Mouse (Mus musculus): Measurements from ENCODE around the gene Gm12248. TPM values are rescaled to one million over a fixed set of nuclear protein-coding genes. Genes with fewer than 3 reads are reported as not detected.

Gene Gm12248
- total and polyA plus RNA-seq, 2 experiments: 1.7 TPM; not detected in 1

DNA sequence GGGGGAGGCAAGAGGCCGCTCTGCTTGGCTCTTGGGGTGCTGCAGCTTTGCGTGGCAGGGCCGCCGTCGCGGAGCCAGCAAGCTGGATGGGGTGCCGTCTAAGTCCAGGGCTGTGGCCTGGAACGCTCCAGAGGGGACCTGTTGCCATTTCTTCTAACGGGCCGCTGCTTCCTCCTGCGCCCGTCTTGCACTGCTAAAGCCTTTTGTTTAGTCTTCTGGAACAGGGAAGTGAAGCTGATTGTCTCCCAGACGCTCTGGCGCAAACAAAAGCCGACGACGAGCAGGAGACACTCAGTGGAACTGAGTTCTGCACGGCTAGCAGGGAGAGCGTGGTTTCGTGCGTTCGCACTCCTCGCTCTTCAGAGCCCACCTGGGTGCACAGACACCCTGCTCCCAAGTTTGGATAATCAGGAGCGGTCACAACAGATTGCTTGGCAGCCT lies 11.4 kb upstream of the Gm12248 start:
- no peaks in the 10 kb centered on the region for H3K27me3 ChIP-seq (ENCODE audit: control insufficient read depth, insufficient read depth, low read length)
- no peaks in the 10 kb centered on the region for H3K36me3 ChIP-seq (ENCODE audit: control insufficient read depth, insufficient read depth, low read length)
- peaks cover 20% of the 10 kb centered on the region; the same call in 1 of the 2 replicates for H3K79me2 ChIP-seq (ENCODE audit: control insufficient read depth, insufficient read depth, low read length)
- H3K9ac ChIP-seq (ENCODE audit: low read depth, low read length): peak overlapping the region; percentile 86
- H3K4me1 ChIP-seq (ENCODE audit: control insufficient read depth, insufficient read depth, low read length): peaks cover 23% of the 10 kb centered on the region
- 0% methylated on average over 24 of the region's 24 CpGs for WGBS
- peak overlapping the region; percentile 75 for H3K4me3 ChIP-seq (ENCODE audit: insufficient read depth, low read depth, low read length)
- DNase-seq (ENCODE audit: extremely low read depth, low read depth, low spot score): no peak
- H3K27ac ChIP-seq (replicated peaks; ENCODE audit: insufficient read depth, low read depth, low read length): peak overlapping the region; percentile 84
- TF ChIP-seq CTCF (IDR thresholded peaks at IDR 0.05; ENCODE audit: low read depth, low read length) (no peak), POLR2A (IDR thresholded peaks at IDR 0.05; ENCODE audit: extremely low read depth, insufficient read depth, low read length) (no peak)

DNA sequence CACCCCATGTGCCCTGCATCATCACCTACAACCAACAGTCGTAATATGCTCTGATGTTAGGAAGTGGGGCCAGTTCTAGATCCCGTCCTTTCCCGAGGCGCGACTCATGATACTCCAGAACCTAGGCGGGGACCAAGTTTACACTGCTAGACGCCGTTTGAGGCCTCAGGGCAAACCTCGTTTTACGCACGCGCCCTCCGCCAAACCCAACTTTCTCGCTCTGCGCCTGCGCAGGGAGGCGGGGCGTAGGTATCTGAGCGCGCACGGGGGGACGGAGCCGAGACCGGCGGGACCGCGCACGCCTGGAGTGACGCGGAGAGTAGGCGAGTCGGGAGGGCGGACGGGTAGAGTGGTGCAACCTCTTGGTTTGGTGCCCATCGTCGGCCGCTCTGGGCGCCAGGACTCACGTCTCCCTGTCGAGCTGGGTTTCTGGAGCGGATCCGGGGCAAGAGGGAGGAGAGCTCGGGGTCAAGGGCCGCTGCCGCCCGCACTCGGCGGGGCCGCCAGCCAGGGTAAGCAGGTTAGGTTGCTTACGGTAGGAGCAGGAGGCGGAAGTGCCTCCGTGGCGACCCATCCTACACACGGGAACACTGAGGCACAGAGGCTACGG lies 10.9 kb upstream of the Gm12248 start, which contains the start of gene Cnot8:
TSS of gene Cnot8 (plus strand) at position 457 of the 610 bp plus-strand sequence.
- Histone ChIP-seq H3K36me3 (ENCODE audit: control insufficient read depth, insufficient read depth, low read length) (no peaks in the 10 kb centered on the region), H3K79me2 (ENCODE audit: control insufficient read depth, insufficient read depth, low read length) (peaks cover 17% of the 10 kb centered on the region; the same call in 1 of the 2 replicates), H3K9ac (ENCODE audit: low read depth, low read length) (peak within 1 kb of the TSS; percentile 86), H3K4me3 (ENCODE audit: insufficient read depth, low read depth, low read length) (peak within 1 kb of the TSS; percentile 75), H3K27me3 (ENCODE audit: control insufficient read depth, insufficient read depth, low read length) (no peaks in the 10 kb centered on the region), H3K4me1 (ENCODE audit: control insufficient read depth, insufficient read depth, low read length) (peaks cover 25% of the 10 kb centered on the region), H3K27ac (replicated peaks; ENCODE audit: insufficient read depth, low read depth, low read length) (peak within 1 kb of the TSS; percentile 84)
- DNase-seq (ENCODE audit: extremely low read depth, low read depth, low spot score): peak; percentile 95
- WGBS: 1% methylated on average over 55 of the region's 55 CpGs
- TF ChIP-seq CTCF (IDR thresholded peaks at IDR 0.05; ENCODE audit: low read depth, low read length): no peak
- TF ChIP-seq POLR2A (IDR thresholded peaks at IDR 0.05; ENCODE audit: extremely low read depth, insufficient read depth, low read length): peak; percentile 83

DNA sequence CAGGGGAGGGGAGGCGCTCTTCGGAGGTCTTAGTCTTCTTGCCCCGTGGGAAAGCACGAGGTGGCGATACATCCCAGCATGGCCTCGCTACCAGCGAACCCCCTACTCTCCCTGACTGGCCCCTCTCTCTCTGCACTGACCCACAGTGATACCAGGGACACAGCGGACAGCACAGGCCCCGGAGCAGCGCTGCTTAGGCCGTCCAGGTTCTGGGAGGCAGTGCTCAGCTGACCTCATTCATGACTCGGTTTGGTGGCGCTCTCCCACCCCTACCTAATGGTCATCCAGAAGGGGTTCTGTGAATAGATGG lies 10.4 kb upstream of the Gm12248 start:
- no peak for DNase-seq (ENCODE audit: extremely low read depth, low read depth, low spot score)
- TF ChIP-seq POLR2A (IDR thresholded peaks at IDR 0.05; ENCODE audit: extremely low read depth, insufficient read depth, low read length): no peak
- no peak for TF ChIP-seq CTCF (IDR thresholded peaks at IDR 0.05; ENCODE audit: low read depth, low read length)
- WGBS: 60% methylated on average over 13 of the region's 13 CpGs

DNA sequence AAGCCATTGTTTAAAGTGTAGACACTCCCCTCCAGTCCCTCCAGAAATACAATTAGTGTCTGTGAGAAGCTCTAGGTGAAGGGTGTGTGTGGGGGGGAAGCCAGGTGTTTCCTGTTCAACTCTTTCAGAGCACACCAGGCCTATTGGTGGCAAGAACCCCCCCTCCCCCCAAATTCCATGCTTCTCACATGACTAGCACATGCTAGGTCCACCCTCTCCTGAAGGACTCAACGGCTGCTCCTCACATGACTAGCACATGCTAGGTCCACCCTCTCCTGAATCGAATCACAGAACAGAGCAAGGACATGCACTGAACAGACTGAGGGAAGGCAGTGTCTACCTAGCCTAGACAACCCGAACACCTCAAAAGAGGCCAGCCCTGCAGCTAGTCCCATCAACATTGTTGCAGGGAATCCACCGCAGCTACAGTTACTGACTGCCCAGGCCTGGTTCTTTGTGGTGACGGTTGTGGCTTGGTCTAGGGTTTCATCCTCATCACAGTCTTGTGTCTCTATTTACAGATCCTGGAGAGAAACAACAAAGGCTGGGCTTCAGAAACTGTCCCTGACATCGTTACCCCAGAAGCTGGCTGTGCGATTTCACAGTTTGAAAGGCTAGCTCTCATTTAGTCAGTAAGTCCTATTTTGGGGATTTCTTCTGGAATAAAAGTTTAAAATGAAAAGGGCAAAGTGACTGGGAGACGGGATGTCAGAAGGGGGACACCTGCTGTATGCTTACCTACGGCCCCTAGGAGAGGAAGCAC lies 9.8 kb upstream of the Gm12248 start:
- Histone ChIP-seq H3K79me2 (ENCODE audit: control insufficient read depth, insufficient read depth, low read length) (peaks cover 13% of the 10 kb centered on the region; the same call in 1 of the 2 replicates), H3K9ac (ENCODE audit: low read depth, low read length) (no peak overlapping the region), H3K4me1 (ENCODE audit: control insufficient read depth, insufficient read depth, low read length) (peaks cover 26% of the 10 kb centered on the region), H3K27me3 (ENCODE audit: control insufficient read depth, insufficient read depth, low read length) (no peaks in the 10 kb centered on the region), H3K27ac (replicated peaks; ENCODE audit: insufficient read depth, low read depth, low read length) (peak overlapping the region; percentile 76), H3K4me3 (ENCODE audit: insufficient read depth, low read depth, low read length) (no peak overlapping the region), H3K36me3 (ENCODE audit: control insufficient read depth, insufficient read depth, low read length) (no peaks in the 10 kb centered on the region)
- no peak for DNase-seq (ENCODE audit: extremely low read depth, low read depth, low spot score)
- no peak for TF ChIP-seq CTCF (IDR thresholded peaks at IDR 0.05; ENCODE audit: low read depth, low read length)
- WGBS: 88% methylated on average over 9 of the region's 9 CpGs

More for the DNA sequence above, 10.4 kb upstream of the Gm12248 start:
- Histone ChIP-seq H3K79me2 (ENCODE audit: control insufficient read depth, insufficient read depth, low read length) (peaks cover 17% of the 10 kb centered on the region; the same call in 1 of the 2 replicates), H3K27ac (replicated peaks; ENCODE audit: insufficient read depth, low read depth, low read length) (peak overlapping the region; percentile 76), H3K36me3 (ENCODE audit: control insufficient read depth, insufficient read depth, low read length) (no peaks in the 10 kb centered on the region), H3K9ac (ENCODE audit: low read depth, low read length) (peak overlapping the region; percentile 66), H3K27me3 (ENCODE audit: control insufficient read depth, insufficient read depth, low read length) (no peaks in the 10 kb centered on the region), H3K4me3 (ENCODE audit: insufficient read depth, low read depth, low read length) (peak overlapping the region; percentile 19; the same call in 1 of the 2 replicates), H3K4me1 (ENCODE audit: control insufficient read depth, insufficient read depth, low read length) (peaks cover 27% of the 10 kb centered on the region)

DNA sequence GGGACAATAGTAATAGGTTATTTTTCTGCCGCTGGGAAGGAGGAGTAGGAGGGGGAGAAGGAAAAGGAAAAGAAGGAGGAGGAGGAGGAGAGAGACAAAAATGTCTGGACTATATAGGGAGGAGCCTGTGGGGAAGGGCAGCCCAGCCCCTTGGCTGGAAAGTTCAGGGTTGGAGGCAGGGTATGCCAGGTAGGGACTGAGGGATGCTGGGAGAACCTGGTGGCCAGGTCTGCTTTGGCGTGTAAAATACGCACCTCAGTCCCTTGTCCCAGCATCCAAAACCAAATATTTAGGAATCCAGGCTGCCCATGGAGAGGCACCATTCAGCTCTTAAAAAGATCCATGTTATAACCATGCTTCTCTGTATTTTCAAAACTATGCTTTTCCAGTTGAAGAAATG lies 9.2 kb upstream of the Gm12248 start:
- no peak for DNase-seq (ENCODE audit: extremely low read depth, low read depth, low spot score)
- no peak overlapping the region for H3K4me3 ChIP-seq (ENCODE audit: insufficient read depth, low read depth, low read length)
- peaks cover 24% of the 10 kb centered on the region for H3K4me1 ChIP-seq (ENCODE audit: control insufficient read depth, insufficient read depth, low read length)
- H3K27ac ChIP-seq (replicated peaks; ENCODE audit: insufficient read depth, low read depth, low read length): no peak overlapping the region
- TF ChIP-seq CTCF (IDR thresholded peaks at IDR 0.05; ENCODE audit: low read depth, low read length) (no peak), POLR2A (IDR thresholded peaks at IDR 0.05; ENCODE audit: extremely low read depth, insufficient read depth, low read length) (no peak)
- H3K27me3 ChIP-seq (ENCODE audit: control insufficient read depth, insufficient read depth, low read length): no peaks in the 10 kb centered on the region
- H3K79me2 ChIP-seq (ENCODE audit: control insufficient read depth, insufficient read depth, low read length): peaks cover 9% of the 10 kb centered on the region; the same call in 1 of the 2 replicates
- no peaks in the 10 kb centered on the region for H3K36me3 ChIP-seq (ENCODE audit: control insufficient read depth, insufficient read depth, low read length)
- H3K9ac ChIP-seq (ENCODE audit: low read depth, low read length): no peak overlapping the region
- WGBS: 76% methylated on average over 3 of the region's 3 CpGs
